9 mouse cellular contexts compared by ENCODE assay signal in the genomic region with DNA sequence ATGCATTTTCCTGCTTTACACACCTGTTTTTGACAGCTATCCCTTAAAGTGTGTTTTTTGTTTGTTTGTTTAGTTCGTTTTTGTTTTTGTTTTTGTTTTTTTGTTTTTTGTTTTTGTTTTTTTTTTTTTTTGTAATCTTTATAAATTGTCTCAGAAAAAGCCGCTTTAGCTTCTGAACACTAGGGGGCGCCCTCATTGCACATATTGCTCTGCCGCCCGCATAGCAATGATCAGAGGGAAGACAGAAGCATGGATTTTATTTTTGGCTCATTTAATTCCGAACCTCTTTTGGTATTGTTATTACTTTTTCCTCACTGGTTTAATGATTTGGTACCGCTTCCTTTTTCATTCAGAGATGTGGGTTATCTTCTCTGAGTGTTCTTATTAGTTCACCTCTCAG.
DNase-seq lines count a peak whose midpoint lies in the region; ATAC-seq lines count a peak whose summit lies in the region.
"Had no signal": no experiment of that assay in that cellular context is flagged by ENCODE, and none has a peak within 500 bp of the region (broad histone marks: within the 10 kb centered on the region; RNA-seq: fewer than 3 reads in every experiment).

No protein-coding gene starts in this region.

- H3K4me3 ChIP-seq in forebrain, embryonic 11.5 days (ENCODE audit: low read depth, low read length): no peak overlapping the region
- H3K4me3 ChIP-seq in forebrain, embryonic 16.5 days (replicated peaks; ENCODE audit: low read length): no peak overlapping the region
- no peak overlapping the region for H3K4me3 ChIP-seq in neural tube, embryonic 15.5 days (replicated peaks)
- no peak overlapping the region for H3K4me3 ChIP-seq in hindbrain, embryonic 16.5 days (ENCODE audit: low read length)
- no peak overlapping the region for H3K4me3 ChIP-seq in limb, embryonic 10.5 days

- H3K36me3 ChIP-seq in forebrain, embryonic 11.5 days (ENCODE audit: control insufficient read depth, insufficient read depth, low read length): no peaks in the 10 kb centered on the region
- H3K36me3 ChIP-seq in forebrain, embryonic 16.5 days (ENCODE audit: control insufficient read depth, insufficient read depth): no peaks in the 10 kb centered on the region
- H3K36me3 ChIP-seq in neural tube, embryonic 15.5 days: no peaks in the 10 kb centered on the region
- H3K36me3 ChIP-seq in hindbrain, embryonic 16.5 days (ENCODE audit: control insufficient read depth, insufficient read depth, low read length): no peaks in the 10 kb centered on the region
- no peaks in the 10 kb centered on the region for H3K36me3 ChIP-seq in limb, embryonic 10.5 days

- H3K9me3 ChIP-seq in forebrain, embryonic 11.5 days (ENCODE audit: control insufficient read depth, low read length): no peaks in the 10 kb centered on the region
- H3K9me3 ChIP-seq in forebrain, embryonic 16.5 days (ENCODE audit: control insufficient read depth, low read length): no peaks in the 10 kb centered on the region
- no peaks in the 10 kb centered on the region for H3K9me3 ChIP-seq in neural tube, embryonic 15.5 days (replicated peaks)
- H3K9me3 ChIP-seq in hindbrain, embryonic 16.5 days (ENCODE audit: control insufficient read depth, low read length): no peaks in the 10 kb centered on the region
- H3K9me3 ChIP-seq in limb, embryonic 10.5 days (replicated peaks): no peaks in the 10 kb centered on the region

- no peaks in the 10 kb centered on the region for H3K27me3 ChIP-seq in forebrain, embryonic 11.5 days (ENCODE audit: control insufficient read depth, insufficient read depth, low read length)
- H3K27me3 ChIP-seq in forebrain, embryonic 16.5 days (replicated peaks; ENCODE audit: control insufficient read depth, insufficient read depth, low read length): no peaks in the 10 kb centered on the region
- no peaks in the 10 kb centered on the region for H3K27me3 ChIP-seq in neural tube, embryonic 15.5 days (replicated peaks)
- no peaks in the 10 kb centered on the region for H3K27me3 ChIP-seq in hindbrain, embryonic 16.5 days (replicated peaks; ENCODE audit: control insufficient read depth, insufficient read depth, low read length)
- no peaks in the 10 kb centered on the region for H3K27me3 ChIP-seq in limb, embryonic 10.5 days (ENCODE audit: low read depth, poor library complexity, severe bottlenecking)
- H3K27me3 ChIP-seq: CH12.LX had no signal

- DNase-seq in forebrain, embryonic 11.5 days (ENCODE audit: low spot score): peak; percentile 59
- peak; percentile 20 for DNase-seq in neural tube, embryonic 10.5 days (ENCODE audit: extremely low spot score, low spot score)
- DNase-seq in cerebellum, adult 8-10 months: peak; percentile 20
- DNase-seq in limb, embryonic 10.5 days (ENCODE audit: low spot score): peak; percentile 59
- DNase-seq in spleen, adult 12 weeks (ENCODE audit: low spot score): no peak

- H3K4me1 ChIP-seq in forebrain, embryonic 11.5 days (replicated peaks; ENCODE audit: control insufficient read depth, insufficient read depth, low read length): no peaks in the 10 kb centered on the region
- no peaks in the 10 kb centered on the region for H3K4me1 ChIP-seq in forebrain, embryonic 16.5 days (replicated peaks; ENCODE audit: control insufficient read depth, insufficient read depth, low read length)
- no peaks in the 10 kb centered on the region for H3K4me1 ChIP-seq in neural tube, embryonic 15.5 days
- H3K4me1 ChIP-seq in hindbrain, embryonic 16.5 days (ENCODE audit: control insufficient read depth, insufficient read depth, low read depth, low read length): no peaks in the 10 kb centered on the region
- no peaks in the 10 kb centered on the region for H3K4me1 ChIP-seq in limb, embryonic 10.5 days

- H3K27ac ChIP-seq in forebrain, embryonic 11.5 days (ENCODE audit: low read depth, low read length): no peak overlapping the region
- no peak overlapping the region for H3K27ac ChIP-seq in forebrain, embryonic 16.5 days (ENCODE audit: low read length)
- no peak overlapping the region for H3K27ac ChIP-seq in neural tube, embryonic 15.5 days (replicated peaks)
- H3K27ac ChIP-seq in hindbrain, embryonic 16.5 days (ENCODE audit: low read depth, low read length): no peak overlapping the region
- H3K27ac ChIP-seq in limb, embryonic 10.5 days: no peak overlapping the region

- H3K9ac ChIP-seq in forebrain, embryonic 11.5 days (ENCODE audit: low read length): no peak overlapping the region
- no peak overlapping the region for H3K9ac ChIP-seq in forebrain, embryonic 16.5 days (replicated peaks; ENCODE audit: low read depth, low read length)
- no peak overlapping the region for H3K9ac ChIP-seq in neural tube, embryonic 15.5 days (replicated peaks)
- H3K9ac ChIP-seq in hindbrain, embryonic 16.5 days (ENCODE audit: low read depth, low read length): no peak overlapping the region

- peak; percentile 36; the same call in 1 of the 2 replicates for ATAC-seq in forebrain, embryonic 11.5 days (replicated peaks; ENCODE audit: low FRiP score)
- no peak for ATAC-seq in forebrain, embryonic 16.5 days
- ATAC-seq in neural tube, embryonic 15.5 days (ENCODE audit: low FRiP score): no peak
- ATAC-seq in hindbrain, embryonic 16.5 days: no peak

- no peak overlapping the region for H3K4me2 ChIP-seq in forebrain, embryonic 11.5 days (ENCODE audit: low read depth, low read length, severe bottlenecking)
- H3K4me2 ChIP-seq in forebrain, embryonic 16.5 days (ENCODE audit: low read length): no peak overlapping the region
- no peak overlapping the region for H3K4me2 ChIP-seq in neural tube, embryonic 15.5 days
- H3K4me2 ChIP-seq in hindbrain, embryonic 16.5 days (ENCODE audit: low read length): peak overlapping the region; percentile 10; the same call in 1 of the 2 replicates

- 4% methylated on average over 7 of the region's 7 CpGs for WGBS in forebrain, embryonic 11.5 days
- WGBS in forebrain, embryonic 16.5 days: 4% methylated on average over 7 of the region's 7 CpGs
- WGBS in neural tube, embryonic 15.5 days: 6% methylated on average over 7 of the region's 7 CpGs
- 6% methylated on average over 7 of the region's 7 CpGs for WGBS in hindbrain, embryonic 16.5 days
- WGBS in limb, embryonic 10.5 days: 10% methylated on average over 7 of the region's 7 CpGs
